7 mouse cellular contexts compared by ENCODE assay signal in genomic region chrX:74243396-74243795, GRCm38 (mm10). TPM values are rescaled to one million over a fixed set of nuclear protein-coding genes. Genes with fewer than 3 reads are reported as not detected.
DNase-seq lines count a peak whose midpoint lies in the region; ATAC-seq and TF ChIP-seq lines count a peak whose summit lies in the region.

No protein-coding gene starts in this region.

- no peak for DNase-seq in embryonic facial prominence, embryonic 10.5 days (ENCODE audit: low spot score)
- no peak for DNase-seq in forebrain, postnatal 0 days
- no peak for DNase-seq in midbrain, embryonic 14.5 days
- DNase-seq in adrenal gland, adult 18-20 months (ENCODE audit: low spot score in 2 of 2): no peak
- no peak for DNase-seq in thymus, postnatal 25 days
- DNase-seq in right cerebral cortex, adult 18-20 months: no peak

- H3K27me3 ChIP-seq in embryonic facial prominence, embryonic 10.5 days (replicated peaks; ENCODE audit: low read depth, poor library complexity, severe bottlenecking): no peaks in the 10 kb centered on the region
- H3K27me3 ChIP-seq in forebrain, postnatal 0 days (ENCODE audit: insufficient read depth, low read length): no peaks in the 10 kb centered on the region
- H3K27me3 ChIP-seq in limb, embryonic 13.5 days: no peaks in the 10 kb centered on the region
- H3K27me3 ChIP-seq in midbrain, embryonic 14.5 days (ENCODE audit: control insufficient read depth, insufficient read depth, low read length): no peaks in the 10 kb centered on the region

- H3K4me1 ChIP-seq in embryonic facial prominence, embryonic 10.5 days: peaks cover 8% of the 10 kb centered on the region; the same call in 1 of the 2 replicates
- H3K4me1 ChIP-seq in forebrain, postnatal 0 days (ENCODE audit: insufficient read depth): no peaks in the 10 kb centered on the region
- H3K4me1 ChIP-seq in limb, embryonic 13.5 days: peaks cover 14% of the 10 kb centered on the region
- H3K4me1 ChIP-seq in midbrain, embryonic 14.5 days (ENCODE audit: control insufficient read depth, insufficient read depth, low read length): peaks cover 6% of the 10 kb centered on the region; the same call in 1 of the 2 replicates

- H3K36me3 ChIP-seq in embryonic facial prominence, embryonic 10.5 days (replicated peaks): peaks cover 57% of the 10 kb centered on the region
- H3K36me3 ChIP-seq in forebrain, postnatal 0 days (ENCODE audit: insufficient read depth): peaks cover 32% of the 10 kb centered on the region
- peaks cover 48% of the 10 kb centered on the region for H3K36me3 ChIP-seq in limb, embryonic 13.5 days
- H3K36me3 ChIP-seq in midbrain, embryonic 14.5 days (ENCODE audit: control insufficient read depth, insufficient read depth, low read length): peaks cover 46% of the 10 kb centered on the region

- TF ChIP-seq CTCF in forebrain, postnatal 0 days (IDR thresholded peaks at IDR 0.05; ENCODE audit: low read depth): no peak

- no peak for ATAC-seq in forebrain, postnatal 0 days
- ATAC-seq in limb, embryonic 13.5 days (ENCODE audit: low FRiP score, low read depth): no peak
- no peak for ATAC-seq in midbrain, embryonic 14.5 days (ENCODE audit: low FRiP score, low TSS enrichment)

- no peaks in the 10 kb centered on the region for H3K9me3 ChIP-seq in embryonic facial prominence, embryonic 10.5 days
- H3K9me3 ChIP-seq in forebrain, postnatal 0 days (ENCODE audit: low read length): no peaks in the 10 kb centered on the region
- H3K9me3 ChIP-seq in limb, embryonic 13.5 days: no peaks in the 10 kb centered on the region
- H3K9me3 ChIP-seq in midbrain, embryonic 14.5 days (ENCODE audit: control insufficient read depth, low read length): no peaks in the 10 kb centered on the region

- H3K27ac ChIP-seq in embryonic facial prominence, embryonic 10.5 days (replicated peaks): 0 out of 2 replicates have a peak overlapping the region, but pooled peaks have one; percentile 93
- no peak overlapping the region for H3K27ac ChIP-seq in forebrain, postnatal 0 days (ENCODE audit: low read depth, low read length)
- no peak overlapping the region for H3K27ac ChIP-seq in limb, embryonic 13.5 days
- H3K27ac ChIP-seq in midbrain, embryonic 14.5 days (replicated peaks; ENCODE audit: low read depth, low read length): no peak overlapping the region

- H3K4me2 ChIP-seq in forebrain, postnatal 0 days (ENCODE audit: low read depth): peak overlapping the region; percentile 61
- peak overlapping the region; percentile 70 for H3K4me2 ChIP-seq in limb, embryonic 13.5 days (replicated peaks)
- H3K4me2 ChIP-seq in midbrain, embryonic 14.5 days (ENCODE audit: low read length): peak overlapping the region; percentile 68

- H3K4me3 ChIP-seq in embryonic facial prominence, embryonic 10.5 days: peak overlapping the region; percentile 70
- peak overlapping the region; percentile 52; the same call in 1 of the 2 replicates for H3K4me3 ChIP-seq in forebrain, postnatal 0 days (ENCODE audit: low read depth, low read length)
- H3K4me3 ChIP-seq in limb, embryonic 13.5 days: peak overlapping the region; percentile 60
- peak overlapping the region; percentile 54 for H3K4me3 ChIP-seq in midbrain, embryonic 14.5 days (replicated peaks; ENCODE audit: low read depth, low read length)

- 0 out of 2 replicates have a peak overlapping the region, but pooled peaks have one; percentile 77 for H3K9ac ChIP-seq in forebrain, postnatal 0 days
- H3K9ac ChIP-seq in limb, embryonic 13.5 days: peak overlapping the region; percentile 81; the same call in 1 of the 2 replicates
- no peak overlapping the region for H3K9ac ChIP-seq in midbrain, embryonic 14.5 days (replicated peaks; ENCODE audit: low read length)

- WGBS in embryonic facial prominence, embryonic 10.5 days: 97% methylated on average over 2 of the region's 2 CpGs
- 87% methylated on average over 2 of the region's 2 CpGs for WGBS in forebrain, postnatal 0 days
- 76% methylated on average over 2 of the region's 2 CpGs for WGBS in limb, embryonic 13.5 days
- 87% methylated on average over 2 of the region's 2 CpGs for WGBS in midbrain, embryonic 14.5 days

RNA-seq across cellular contexts. Expression of gene Flna, which starts 6.2 kb away (rescaled TPM):
- polyA plus RNA-seq in embryonic facial prominence, embryonic 10.5 days (2016; fragmentation: Nextera tagmentation; extraction: Ambion mirVana): 315 and 331 TPM in 2 replicates
- 327 and 336 TPM in 2 replicates for total RNA-seq in forebrain, postnatal 0 days (2014; rRNA removed)
- polyA plus RNA-seq in forebrain, postnatal 0 days (2015; fragmentation: Nextera tagmentation; extraction: Ambion mirVana): 35.5 and 45.1 TPM in 2 replicates
- 275 and 314 TPM in 2 replicates for polyA plus RNA-seq in limb, embryonic 13.5 days (2015; fragmentation: Nextera tagmentation; extraction: Ambion mirVana)
- polyA plus RNA-seq in midbrain, embryonic 14.5 days (2014; fragmentation: Nextera tagmentation; extraction: Ambion mirVana): 72.5 and 102 TPM in 2 replicates
- 100 to 1,000 TPM; 113 to 170 TPM for total RNA-seq in adrenal gland, adult 18-20 months (2021)

RNA-seq across cellular contexts. Expression of gene Emd, which starts 11.1 kb away (rescaled TPM):
- polyA plus RNA-seq in embryonic facial prominence, embryonic 10.5 days (2016; fragmentation: Nextera tagmentation; extraction: Ambion mirVana): 25.9 and 27.8 TPM in 2 replicates
- total RNA-seq in forebrain, postnatal 0 days (2014; rRNA removed): 51.6 and 73.2 TPM in 2 replicates
- polyA plus RNA-seq in forebrain, postnatal 0 days (2015; fragmentation: Nextera tagmentation; extraction: Ambion mirVana): 16.9 and 21.0 TPM in 2 replicates
- 26.7 and 27.8 TPM in 2 replicates for polyA plus RNA-seq in limb, embryonic 13.5 days (2015; fragmentation: Nextera tagmentation; extraction: Ambion mirVana)
- polyA plus RNA-seq in midbrain, embryonic 14.5 days (2014; fragmentation: Nextera tagmentation; extraction: Ambion mirVana): 19.5 and 49.3 TPM in 2 replicates
- total RNA-seq in adrenal gland, adult 18-20 months (2021): 100 to 1,000 TPM in 1 of 2 experiments, 10 to 100 TPM in 1; 93.6 to 165 TPM

RNA-seq across cellular contexts. Expression of gene Rpl10, which starts 27.2 kb away (rescaled TPM):
- 846 and 850 TPM in 2 replicates for polyA plus RNA-seq in embryonic facial prominence, embryonic 10.5 days (2016; fragmentation: Nextera tagmentation; extraction: Ambion mirVana)
- 2,018 and 2,171 TPM in 2 replicates for total RNA-seq in forebrain, postnatal 0 days (2014; rRNA removed)
- 467 and 512 TPM in 2 replicates for polyA plus RNA-seq in forebrain, postnatal 0 days (2015; fragmentation: Nextera tagmentation; extraction: Ambion mirVana)
- polyA plus RNA-seq in limb, embryonic 13.5 days (2015; fragmentation: Nextera tagmentation; extraction: Ambion mirVana): 828 and 885 TPM in 2 replicates
- polyA plus RNA-seq in midbrain, embryonic 14.5 days (2014; fragmentation: Nextera tagmentation; extraction: Ambion mirVana): 527 and 538 TPM in 2 replicates
- total RNA-seq in adrenal gland, adult 18-20 months (2021): 100 to 1,000 TPM; 395 to 419 TPM

RNA-seq across cellular contexts. Expression of gene Taz, which starts 38.3 kb away (rescaled TPM):
- polyA plus RNA-seq in embryonic facial prominence, embryonic 10.5 days (2016; fragmentation: Nextera tagmentation; extraction: Ambion mirVana): 68.8 and 70.4 TPM in 2 replicates
- total RNA-seq in forebrain, postnatal 0 days (2014; rRNA removed): 54.5 and 80.6 TPM in 2 replicates
- polyA plus RNA-seq in forebrain, postnatal 0 days (2015; fragmentation: Nextera tagmentation; extraction: Ambion mirVana): 45.7 and 58.1 TPM in 2 replicates
- polyA plus RNA-seq in limb, embryonic 13.5 days (2015; fragmentation: Nextera tagmentation; extraction: Ambion mirVana): 91.0 and 92.2 TPM in 2 replicates
- polyA plus RNA-seq in midbrain, embryonic 14.5 days (2014; fragmentation: Nextera tagmentation; extraction: Ambion mirVana): 64.9 and 76.8 TPM in 2 replicates
- total RNA-seq in adrenal gland, adult 18-20 months (2021): 10 to 100 TPM; 64.6 to 81.8 TPM

RNA-seq across cellular contexts. Expression of gene Dnase1l1, which starts 38.7 kb away (rescaled TPM):
- 4.2 and 4.7 TPM in 2 replicates for polyA plus RNA-seq in embryonic facial prominence, embryonic 10.5 days (2016; fragmentation: Nextera tagmentation; extraction: Ambion mirVana)
- total RNA-seq in forebrain, postnatal 0 days (2014; rRNA removed): 1.3 and 2.2 TPM in 2 replicates
- polyA plus RNA-seq in forebrain, postnatal 0 days (2015; fragmentation: Nextera tagmentation; extraction: Ambion mirVana): 3.1 and 3.4 TPM in 2 replicates
- polyA plus RNA-seq in limb, embryonic 13.5 days (2015; fragmentation: Nextera tagmentation; extraction: Ambion mirVana): 11.7 and 12.0 TPM in 2 replicates
- polyA plus RNA-seq in midbrain, embryonic 14.5 days (2014; fragmentation: Nextera tagmentation; extraction: Ambion mirVana): 1.8 and 3.8 TPM in 2 replicates
- 10 to 100 TPM; 14.7 to 17.1 TPM for total RNA-seq in adrenal gland, adult 18-20 months (2021)
